Mouse (Mus musculus) midbrain, embryonic 11.5 days (tissue): ENCODE measurements around the gene Prdx6b. TPM values are rescaled to one million over a fixed set of nuclear protein-coding genes. Genes with fewer than 3 reads are reported as not detected.

Source experiments
- ATAC-seq: fragments of 200-750 bp; cut with Nextera tagmentation; 2 replicates; pipeline ENCODE4 v1.8.0; 2017; ENCODE audit warnings: moderate TSS enrichment, moderate library complexity; ENCODE audit not compliant: low FRiP score
- DNase-seq: peaks from one replicate; pipeline ENCODE4 v3.0.0; 2015; ENCODE audit warnings: low spot score; ENCODE audit errors: missing footprints
- H3K27ac ChIP-seq: fragments of 300-500 bp; sonication (generic); 2 replicates; pipeline ENCODE4 v1.5.1; 2014; ENCODE audit warnings: low read depth, low read length
- H3K27me3 ChIP-seq: fragments of 300-500 bp; sonication (generic); 2 replicates; pipeline ENCODE4 v1.6.1; 2014; ENCODE audit warnings: mild to moderate bottlenecking, low read length, moderate library complexity, mixed read lengths; ENCODE audit not compliant: control insufficient read depth, insufficient read depth
- H3K36me3 ChIP-seq: fragments of 300-500 bp; sonication (generic); 2 replicates; pipeline ENCODE4 v1.6.1; 2014; ENCODE audit warnings: mild to moderate bottlenecking, low read length, moderate library complexity, mixed read lengths; ENCODE audit not compliant: control insufficient read depth, insufficient read depth
- H3K4me1 ChIP-seq: fragments of 300-500 bp; sonication (generic); 2 replicates; pipeline ENCODE4 v1.6.1; 2014; ENCODE audit warnings: low read length; ENCODE audit not compliant: control insufficient read depth, insufficient read depth
- H3K4me2 ChIP-seq: fragments of 300-500 bp; sonication (generic); 2 replicates; pipeline ENCODE4 v1.6.1; 2014; ENCODE audit warnings: mild to moderate bottlenecking, moderate library complexity
- H3K4me3 ChIP-seq: fragments of 300-500 bp; sonication (generic); 2 replicates; pipeline ENCODE4 v1.5.1; 2014; ENCODE audit warnings: low read depth, low read length
- H3K9ac ChIP-seq: fragments of 300-500 bp; sonication (generic); 2 replicates; pipeline ENCODE4 v1.6.1; 2014; ENCODE audit warnings: low read length
- H3K9me3 ChIP-seq: fragments of 300-500 bp; sonication (generic); 2 replicates; pipeline ENCODE4 v1.6.1; 2016; ENCODE audit warnings: low read length; ENCODE audit not compliant: control insufficient read depth
- WGBS: fragments of 180-500 bp; shearing (Covaris S2); extraction: QIAGEN DNeasy Blood & Tissue Kit; methylation state at CpG from one replicate; pipeline ENCODE4 v1.1.7; 2014; 5-methylcytosine and 5-hydroxymethylcytosine counted together
- polyA plus RNA-seq: library from polyadenylated mRNA; unstranded; fragments of >200 nt; fragmentation: Nextera tagmentation; extraction: Ambion mirVana; gene quantifications from 2 replicates; pipeline ENCODE4 v1.2.1, GENCODE M21; 2014

Gene Prdx6b
- polyA plus RNA-seq, 1 experiment from 2014 or later = not detected

DNA sequence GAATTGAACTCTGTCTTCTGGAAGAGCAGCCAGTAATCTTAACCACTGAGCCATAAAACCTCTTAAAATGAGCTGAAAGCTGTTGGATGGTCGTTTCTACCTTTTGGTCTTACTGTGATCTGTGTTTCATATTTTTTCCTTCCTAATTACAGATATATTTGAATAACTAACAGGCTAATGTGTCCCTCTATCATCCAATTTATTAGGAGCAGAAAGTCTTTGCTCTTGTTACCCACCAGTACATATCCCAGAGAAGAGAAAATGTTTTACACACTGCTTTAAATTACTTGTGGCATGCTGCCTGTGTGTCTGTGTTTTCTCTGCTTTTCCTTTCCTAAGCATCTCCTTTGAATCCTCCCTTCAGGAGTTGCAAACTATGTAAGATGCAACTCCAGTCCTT, 21.9 kb downstream of the Prdx6b start:
- no peaks in the 10 kb centered on the region for H3K9me3 ChIP-seq
- ATAC-seq (no peak), DNase-seq (no peak)
- 48% methylated on average over 1 of the region's 1 CpGs for WGBS
- no peak overlapping the region for H3K4me2 ChIP-seq
- H3K9ac ChIP-seq = no peak overlapping the region
- H3K4me3 ChIP-seq = no peak overlapping the region
- H3K27ac ChIP-seq = no peak overlapping the region
- peaks cover 7% of the 10 kb centered on the region for H3K4me1 ChIP-seq
- H3K36me3 ChIP-seq = no peaks in the 10 kb centered on the region
- no peaks in the 10 kb centered on the region for H3K27me3 ChIP-seq

DNA sequence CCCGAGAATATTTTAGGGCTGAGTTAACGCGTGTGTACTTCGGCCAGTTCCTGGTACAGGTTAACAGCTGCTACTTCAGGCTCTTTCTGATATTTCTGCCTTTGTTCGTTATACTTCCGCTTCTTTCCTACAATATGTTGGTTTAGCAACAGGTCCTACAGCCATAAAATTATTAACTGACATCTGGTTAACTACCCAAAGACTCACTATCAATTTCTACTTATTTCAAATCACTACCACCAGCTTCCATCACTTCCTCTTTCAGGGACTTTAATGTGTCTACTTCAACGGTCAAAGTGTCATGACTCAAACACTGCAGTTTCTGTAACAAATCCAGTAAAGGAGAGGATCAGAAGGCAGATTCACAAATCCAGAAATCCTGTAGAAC, 22.6 kb downstream of the Prdx6b start:
- peak; percentile 84 for DNase-seq
- Histone ChIP-seq H3K9ac (peak overlapping the region; percentile 96), H3K27me3 (no peaks in the 10 kb centered on the region), H3K9me3 (no peaks in the 10 kb centered on the region), H3K27ac (peak overlapping the region; percentile 97), H3K4me3 (peak overlapping the region; percentile 86), H3K4me1 (peaks cover 7% of the 10 kb centered on the region), H3K36me3 (no peaks in the 10 kb centered on the region), H3K4me2 (peak overlapping the region; percentile 56)
- ATAC-seq = peak; percentile 46
- 53% methylated on average over 7 of the region's 7 CpGs for WGBS

DNA sequence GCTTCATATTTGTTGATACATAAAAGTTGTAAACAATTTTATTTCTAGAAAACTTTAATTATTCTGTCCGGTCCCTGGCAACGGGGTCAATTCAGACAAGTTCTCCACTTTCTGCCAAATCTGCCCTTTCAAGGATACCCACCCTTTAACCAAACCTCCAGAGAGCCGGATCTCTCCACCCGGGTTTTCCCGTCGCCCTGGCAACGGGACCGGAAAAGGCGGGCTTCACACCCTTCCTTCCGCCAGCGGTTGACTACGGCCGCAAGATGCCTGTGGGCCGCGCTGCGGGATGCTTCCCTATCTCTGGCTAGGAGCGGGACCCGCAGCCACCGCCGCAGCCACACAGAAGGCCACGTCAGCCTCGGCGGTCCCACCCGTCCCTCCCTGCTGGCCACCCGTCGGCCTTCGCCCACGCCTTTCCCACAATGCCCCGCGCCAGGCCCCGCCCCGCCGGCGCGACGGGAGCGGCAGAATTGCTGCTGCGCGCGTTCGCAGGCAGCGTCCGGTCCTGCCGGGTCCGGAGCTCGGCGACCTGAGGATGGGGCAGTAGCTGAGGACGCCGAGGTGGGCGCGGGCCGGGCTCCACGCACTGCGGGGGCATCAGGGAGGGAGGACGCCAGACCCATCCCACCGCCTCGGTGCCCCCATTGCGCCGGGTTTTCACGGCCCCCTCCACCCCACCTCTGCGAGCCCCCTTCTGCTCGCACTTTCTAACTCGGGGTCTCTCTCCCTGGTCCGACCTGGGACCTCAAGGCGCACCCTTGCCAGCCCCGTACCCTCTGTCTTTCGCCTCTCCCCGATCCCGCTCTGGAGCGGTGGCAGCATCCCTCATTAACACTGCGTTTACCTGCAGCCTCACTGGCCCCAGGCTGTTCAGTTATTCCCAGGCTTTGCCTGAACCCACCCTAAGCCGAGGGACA, 23.2 kb downstream of the Prdx6b start, which contains the start of gene Dnajc10:
TSS of gene Dnajc10 (plus strand) at position 225 of the 920 bp plus-strand sequence.
- Histone ChIP-seq H3K9ac (peak within 1 kb of the TSS; percentile 96), H3K9me3 (no peaks in the 10 kb centered on the region), H3K4me2 (peak within 1 kb of the TSS; percentile 56), H3K27ac (peak within 1 kb of the TSS; percentile 97), H3K4me3 (peak within 1 kb of the TSS; percentile 86), H3K27me3 (no peaks in the 10 kb centered on the region), H3K36me3 (no peaks in the 10 kb centered on the region), H3K4me1 (peaks cover 7% of the 10 kb centered on the region)
- under 1% methylated on average over 72 of the region's 72 CpGs for WGBS
- DNase-seq = peak; percentile 99
- ATAC-seq = peak; percentile 98

DNA sequence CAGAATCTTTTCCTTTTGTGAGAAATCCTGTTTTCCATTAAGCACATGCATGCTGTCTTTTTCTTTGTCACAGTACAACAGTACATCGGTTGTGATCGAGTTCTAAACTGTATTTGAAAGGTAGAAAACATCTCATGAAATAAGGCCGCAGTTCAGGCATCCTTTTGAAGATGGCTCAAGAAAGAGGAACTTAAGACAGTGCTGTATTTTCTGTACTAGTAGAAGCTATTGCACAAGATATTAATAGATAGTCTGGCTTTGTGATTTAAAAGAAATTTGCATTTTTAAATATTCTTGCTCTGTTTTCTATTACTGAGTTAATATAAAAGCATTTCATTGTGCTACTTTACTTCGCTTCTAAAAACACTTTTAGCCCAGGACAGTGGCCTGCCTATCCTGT, 30.6 kb downstream of the Prdx6b start:
- Histone ChIP-seq H3K4me2 (no peak overlapping the region), H3K9me3 (no peaks in the 10 kb centered on the region), H3K9ac (no peak overlapping the region), H3K4me1 (no peaks in the 10 kb centered on the region), H3K4me3 (no peak overlapping the region), H3K36me3 (peaks cover 11% of the 10 kb centered on the region), H3K27ac (no peak overlapping the region), H3K27me3 (no peaks in the 10 kb centered on the region)
- whole genome bisulfite sequencing = 92% methylated on average over 4 of the region's 4 CpGs
- ATAC-seq = no peak
- no peak for DNase-seq

DNA sequence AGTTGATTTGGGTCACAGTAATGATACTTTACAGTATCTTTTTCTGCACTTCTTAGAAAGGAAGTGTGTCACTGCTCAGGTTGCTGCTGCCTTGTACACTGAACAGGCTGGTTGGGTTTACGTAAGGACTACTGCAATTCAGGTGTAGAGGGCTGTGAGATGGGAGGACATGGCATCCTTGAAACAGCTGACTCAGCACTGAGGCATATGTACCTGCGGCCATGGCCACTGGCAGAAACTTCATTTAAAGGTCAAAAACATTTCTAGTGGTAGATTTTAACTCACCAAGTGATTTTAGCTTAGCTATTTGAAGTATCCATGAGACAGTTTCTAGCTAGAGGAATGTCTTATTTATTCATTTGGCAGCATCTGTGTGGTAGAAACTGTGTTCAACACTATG, 33.5 kb downstream of the Prdx6b start:
- DNase-seq = peak; percentile 41
- Histone ChIP-seq H3K4me1 (no peaks in the 10 kb centered on the region), H3K27ac (no peak overlapping the region), H3K36me3 (peaks cover 14% of the 10 kb centered on the region), H3K9me3 (no peaks in the 10 kb centered on the region), H3K27me3 (no peaks in the 10 kb centered on the region), H3K9ac (no peak overlapping the region), H3K4me2 (no peak overlapping the region), H3K4me3 (no peak overlapping the region)
- ATAC-seq = no peak
- WGBS = 93% methylated on average over 2 of the region's 2 CpGs

DNA sequence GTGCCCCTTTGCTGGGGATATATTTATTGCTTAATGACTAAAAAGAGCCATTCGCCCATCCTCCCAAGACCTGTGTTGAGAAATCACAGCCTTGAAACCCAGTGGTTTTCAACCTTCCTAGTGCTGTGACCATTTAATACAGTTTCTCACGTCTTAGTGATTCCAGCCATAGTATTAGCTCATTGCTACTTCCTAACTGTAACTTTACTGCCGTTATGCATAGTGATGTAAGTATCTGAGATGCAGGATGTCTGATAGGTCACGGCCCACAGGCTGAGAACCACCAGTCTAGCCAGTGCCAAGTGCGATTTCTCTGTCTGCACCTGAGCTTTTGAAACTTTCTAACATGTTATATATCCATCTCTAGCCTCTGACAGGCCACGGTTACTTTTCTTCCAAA, 35.0 kb downstream of the Prdx6b start:
- Histone ChIP-seq H3K9me3 (no peaks in the 10 kb centered on the region), H3K4me2 (no peak overlapping the region), H3K4me1 (no peaks in the 10 kb centered on the region), H3K9ac (no peak overlapping the region), H3K27ac (no peak overlapping the region), H3K27me3 (no peaks in the 10 kb centered on the region), H3K4me3 (no peak overlapping the region), H3K36me3 (peaks cover 12% of the 10 kb centered on the region)
- 92% methylated on average over 6 of the region's 6 CpGs for WGBS
- ATAC-seq (no peak), DNase-seq (no peak)

DNA sequence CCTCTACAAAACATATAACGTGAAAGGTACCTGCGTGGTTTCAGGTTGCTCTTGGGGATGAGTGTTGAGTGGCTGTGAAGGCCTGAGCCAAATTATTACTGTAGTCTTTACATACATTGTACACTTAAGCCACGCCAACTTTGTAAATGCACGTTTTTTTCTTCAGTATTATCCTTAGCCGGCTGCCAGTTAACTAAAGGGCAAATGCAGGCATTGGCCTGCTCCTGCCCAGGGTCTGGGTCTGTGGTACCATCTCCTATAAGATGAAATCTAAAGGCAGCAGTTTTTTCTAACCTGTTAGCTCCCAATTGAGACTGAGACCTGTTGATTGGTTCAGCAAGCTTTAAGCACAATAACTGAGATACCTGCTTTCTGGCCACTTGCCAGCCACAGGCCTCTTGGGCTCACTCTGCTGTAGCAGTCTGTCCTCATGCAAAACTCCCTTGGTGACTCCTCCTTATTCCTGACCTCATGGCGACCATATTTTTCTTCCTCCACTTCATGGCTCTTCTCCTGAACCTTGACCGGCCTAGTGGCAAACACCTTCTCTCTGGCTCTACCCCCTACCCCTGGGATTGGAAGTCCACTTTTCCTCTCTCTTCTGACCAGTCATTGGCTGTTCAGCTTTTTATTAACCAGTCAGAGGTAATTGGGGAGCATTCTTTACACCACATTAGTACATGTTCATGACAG, 36.8 kb downstream of the Prdx6b start:
- Histone ChIP-seq H3K4me2 (no peak overlapping the region), H3K9ac (no peak overlapping the region), H3K27ac (no peak overlapping the region), H3K4me1 (no peaks in the 10 kb centered on the region), H3K4me3 (no peak overlapping the region), H3K9me3 (no peaks in the 10 kb centered on the region), H3K27me3 (no peaks in the 10 kb centered on the region), H3K36me3 (peaks cover 11% of the 10 kb centered on the region)
- 93% methylated on average over 7 of the region's 7 CpGs for WGBS
- ATAC-seq = no peak
- peak; percentile 64 for DNase-seq

DNA sequence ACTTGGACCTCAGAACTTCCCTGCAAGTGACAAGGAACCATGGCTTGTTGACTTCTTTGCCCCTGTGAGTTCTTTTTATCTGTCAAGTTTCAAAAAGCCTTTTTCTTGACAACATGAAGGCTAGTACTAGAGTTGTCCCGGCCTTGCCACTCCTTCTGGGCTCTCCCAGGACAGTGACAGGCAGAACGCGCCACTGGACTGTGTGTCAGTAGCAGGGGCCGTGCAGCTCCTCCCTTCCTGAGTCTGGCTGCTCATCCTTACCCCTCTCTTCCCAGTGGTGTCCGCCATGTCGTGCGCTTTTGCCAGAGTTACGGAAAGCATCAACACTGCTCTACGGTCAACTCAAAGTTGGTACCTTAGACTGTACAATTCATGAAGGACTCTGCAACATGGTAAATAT, 48.3 kb downstream of the Prdx6b start:
- 93% methylated on average over 9 of the region's 9 CpGs for WGBS

More for the DNA sequence above, 48.3 kb downstream of the Prdx6b start:
- DNase-seq (peak; percentile 53), ATAC-seq (no peak)
- H3K27ac ChIP-seq = no peak overlapping the region
- H3K4me3 ChIP-seq = no peak overlapping the region
- no peaks in the 10 kb centered on the region for H3K9me3 ChIP-seq
- no peaks in the 10 kb centered on the region for H3K4me1 ChIP-seq
- H3K27me3 ChIP-seq = no peaks in the 10 kb centered on the region
- H3K36me3 ChIP-seq = peaks cover 9% of the 10 kb centered on the region
- H3K4me2 ChIP-seq = no peak overlapping the region
- no peak overlapping the region for H3K9ac ChIP-seq
